Mouse (Mus musculus) urinary bladder, postnatal 0 days (tissue): Measurements from ENCODE around the gene Apol9b. TPM values are rescaled to one million over a fixed set of nuclear protein-coding genes. Genes with fewer than 3 reads are reported as not detected.

Experiments
- polyA plus RNA-seq: library from polyadenylated mRNA; unstranded; fragments of >200 nt; fragmentation: Nextera tagmentation; extraction: Ambion mirVana; gene quantifications from 2 replicates; pipeline ENCODE4 v1.2.1, GENCODE M21; 2015

Apol9b gene
- polyA plus RNA-seq = 0.79 and 1.4 TPM in 2 replicates

DNA sequence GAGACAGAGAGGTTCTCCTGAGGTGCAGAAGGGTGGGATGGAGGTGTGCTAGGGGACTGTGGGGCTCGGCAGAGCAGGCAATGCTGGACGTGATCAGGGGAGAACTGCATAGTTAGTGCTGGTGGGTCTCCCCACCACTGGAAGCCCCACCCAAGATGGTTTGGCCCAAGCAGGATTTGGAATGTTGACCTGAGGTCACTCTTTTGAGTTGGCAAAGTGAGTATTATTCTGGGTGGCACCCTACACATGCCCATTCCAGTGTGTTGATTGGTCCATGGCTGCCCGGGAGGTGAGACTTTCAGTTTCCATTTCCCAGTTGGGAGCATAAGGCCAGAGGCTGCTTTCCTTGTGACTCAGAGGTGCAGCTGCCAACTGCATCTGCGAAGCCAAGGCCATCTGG lies at the start of gene Apol9b:
Apol9b (plus strand) TSS at position 301 of the 400 bp plus-strand sequence.

DNA sequence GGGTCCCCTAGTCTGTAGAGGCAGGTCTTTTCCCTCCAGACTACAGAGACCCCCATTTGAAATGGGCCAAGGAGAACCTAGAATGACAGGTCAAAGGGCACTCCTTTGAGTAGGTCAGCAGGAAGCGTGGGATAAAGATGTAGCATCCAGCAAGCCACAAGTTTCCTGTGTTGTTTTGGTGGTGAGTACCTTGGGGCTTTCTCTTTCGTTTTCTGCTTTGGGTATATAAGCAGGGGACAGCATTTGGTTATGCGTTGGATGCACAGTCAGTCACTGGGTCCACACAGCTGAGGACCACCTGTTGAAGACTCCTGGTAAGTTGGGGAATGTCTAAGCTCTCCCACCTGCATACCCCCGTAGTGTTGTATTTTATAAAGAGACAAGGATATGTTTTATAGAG lies 30.2 kb upstream of the Apol9b start, which contains the start of gene Apol7e:
Apol7e (plus strand) TSS at position 202 of the 400 bp plus-strand sequence.

DNA sequence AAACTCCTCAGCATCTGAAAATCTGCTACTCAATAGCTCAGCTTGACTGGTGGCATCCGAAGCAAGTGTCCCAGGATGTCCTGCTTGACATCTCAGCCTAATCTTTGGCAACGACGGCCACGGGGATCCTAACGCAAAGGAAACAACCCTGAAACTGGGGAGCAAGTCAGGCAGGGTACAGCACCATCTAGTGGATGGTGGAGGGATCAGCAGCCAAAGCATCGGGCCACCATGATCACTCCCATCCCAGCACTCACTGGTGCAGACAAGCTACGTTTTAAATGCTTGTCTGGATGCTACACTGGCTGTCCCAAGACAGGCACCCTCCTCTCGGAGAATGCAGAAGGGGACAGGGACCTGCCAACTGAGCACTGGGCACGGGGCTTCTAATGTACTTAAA lies 28.0 kb downstream of the Apol9b start, which contains the start of gene Apol8:
Apol8 (minus strand) TSS at position 156 of the 400 bp plus-strand sequence.

Other genes with a start within 250 kb of the Apol9b start
- gene Apol11a, start 220.8 kb upstream of the Apol9b start, polyA plus RNA-seq = not detected in 2 replicates
- gene Apol7c, start 195.7 kb upstream of the Apol9b start, polyA plus RNA-seq = 0.07 TPM in 1 of 2 replicates, not detected in the other
- 0.42 TPM in 1 of 2 replicates, not detected in the other for gene 1700025B11Rik, start 167.1 kb upstream of the Apol9b start, polyA plus RNA-seq
- 3.9 and 4.2 TPM in 2 replicates for gene Apol10b, start 132.9 kb upstream of the Apol9b start, polyA plus RNA-seq
- gene Gm36245, start 129.8 kb upstream of the Apol9b start, polyA plus RNA-seq = not detected in 2 replicates
- not detected in 2 replicates for gene Apol11b, start 85.8 kb upstream of the Apol9b start, polyA plus RNA-seq
- 0.18 and 0.33 TPM in 2 replicates for gene Apol7e, start 30.2 kb upstream of the Apol9b start, polyA plus RNA-seq
- gene Apol8, start 28.0 kb downstream of the Apol9b start, polyA plus RNA-seq = 0.05 and 0.15 TPM in 2 replicates
- 53.6 and 63.8 TPM in 2 replicates for gene Myh9, start 113.1 kb downstream of the Apol9b start, polyA plus RNA-seq
- 154 and 174 TPM in 2 replicates for gene Txn2, start 200.0 kb downstream of the Apol9b start, polyA plus RNA-seq
- gene Foxred2, start 227.7 kb downstream of the Apol9b start, polyA plus RNA-seq = 0.45 and 0.73 TPM in 2 replicates
- 104 and 118 TPM in 2 replicates for gene Eif3d, start 241.8 kb downstream of the Apol9b start, polyA plus RNA-seq